Mouse (Mus musculus) hindbrain, postnatal 0 days (tissue): Measurements from ENCODE around the gene P4ha2. TPM values are rescaled to one million over a fixed set of nuclear protein-coding genes. Genes with fewer than 3 reads are reported as not detected.
A peak's percentile ranks its signal among the peaks of the same experiment; 100 is the strongest.

ENCODE experiments used
- ATAC-seq: fragments of 200-750 bp; cut with Nextera tagmentation; 2 replicates; pipeline ENCODE4 v1.8.0; 2017; ENCODE audit warnings: mild to moderate bottlenecking, moderate TSS enrichment, moderate library complexity
- DNase-seq: peaks from one replicate; pipeline ENCODE4 v3.0.0-alpha.2; 2015; ENCODE audit warnings: low spot score
- H3K27ac ChIP-seq: fragments of 300-500 bp; sonication (generic); 2 replicates; pipeline ENCODE4 v1.5.1; 2014; ENCODE audit warnings: mild to moderate bottlenecking
- H3K27me3 ChIP-seq: fragments of 300-500 bp; sonication (generic); 2 replicates; pipeline ENCODE4 v1.6.1; 2014; ENCODE audit warnings: low read length, mixed read lengths; ENCODE audit not compliant: insufficient read depth
- H3K36me3 ChIP-seq: fragments of 300-500 bp; sonication (generic); 2 replicates; pipeline ENCODE4 v1.6.1; 2014; ENCODE audit warnings: low read length, mixed read lengths; ENCODE audit not compliant: insufficient read depth
- H3K4me1 ChIP-seq: fragments of 300-500 bp; sonication (generic); 2 replicates; pipeline ENCODE4 v1.6.1; 2014; ENCODE audit warnings: antibody characterized with exemption, low read length, mixed read lengths; ENCODE audit not compliant: insufficient read depth
- H3K4me2 ChIP-seq: fragments of 300-500 bp; sonication (generic); 2 replicates; pipeline ENCODE4 v1.6.1; 2014; ENCODE audit warnings: low read depth, mild to moderate bottlenecking, low read length, moderate library complexity, mixed read lengths
- H3K4me3 ChIP-seq: fragments of 300-500 bp; sonication (generic); 2 replicates; pipeline ENCODE4 v1.5.1; 2014; ENCODE audit warnings: low read length
- H3K9ac ChIP-seq: fragments of 300-500 bp; sonication (generic); replicated peaks from 2 replicates; pipeline ENCODE4 v1.6.1; 2014; ENCODE audit warnings: mild to moderate bottlenecking, low read length, moderate library complexity, mixed read lengths
- H3K9me3 ChIP-seq: fragments of 300-500 bp; sonication (generic); 2 replicates; pipeline ENCODE4 v1.6.1; 2016; ENCODE audit warnings: low read length, mixed read lengths
- CTCF ChIP-seq: IDR thresholded peaks from 2 replicates; pipeline ENCODE4 v1.5.1; 2016; ENCODE audit warnings: antibody characterized with exemption, control low read depth, low read depth
- WGBS: fragments of 180-500 bp; shearing (Covaris S2); extraction: QIAGEN DNeasy Blood & Tissue Kit; methylation state at CpG from one replicate; pipeline ENCODE4 v1.1.7; 2014; 5-methylcytosine and 5-hydroxymethylcytosine counted together
- polyA plus RNA-seq: library from polyadenylated mRNA; unstranded; fragments of >200 nt; fragmentation: Nextera tagmentation; extraction: Ambion mirVana; gene quantifications from 2 replicates; pipeline ENCODE4 v1.2.1, GENCODE M21; 2015
- total RNA-seq: library from RNA; depleted of rRNA; stranded (reverse); fragments of >200 nt; gene quantifications from 2 replicates; pipeline ENCODE4 v1.2.3, GENCODE M21; 2014

Gene P4ha2
- total and polyA plus RNA-seq, 2 experiments from 2014 or later: 9.0 to 9.7 TPM

DNA sequence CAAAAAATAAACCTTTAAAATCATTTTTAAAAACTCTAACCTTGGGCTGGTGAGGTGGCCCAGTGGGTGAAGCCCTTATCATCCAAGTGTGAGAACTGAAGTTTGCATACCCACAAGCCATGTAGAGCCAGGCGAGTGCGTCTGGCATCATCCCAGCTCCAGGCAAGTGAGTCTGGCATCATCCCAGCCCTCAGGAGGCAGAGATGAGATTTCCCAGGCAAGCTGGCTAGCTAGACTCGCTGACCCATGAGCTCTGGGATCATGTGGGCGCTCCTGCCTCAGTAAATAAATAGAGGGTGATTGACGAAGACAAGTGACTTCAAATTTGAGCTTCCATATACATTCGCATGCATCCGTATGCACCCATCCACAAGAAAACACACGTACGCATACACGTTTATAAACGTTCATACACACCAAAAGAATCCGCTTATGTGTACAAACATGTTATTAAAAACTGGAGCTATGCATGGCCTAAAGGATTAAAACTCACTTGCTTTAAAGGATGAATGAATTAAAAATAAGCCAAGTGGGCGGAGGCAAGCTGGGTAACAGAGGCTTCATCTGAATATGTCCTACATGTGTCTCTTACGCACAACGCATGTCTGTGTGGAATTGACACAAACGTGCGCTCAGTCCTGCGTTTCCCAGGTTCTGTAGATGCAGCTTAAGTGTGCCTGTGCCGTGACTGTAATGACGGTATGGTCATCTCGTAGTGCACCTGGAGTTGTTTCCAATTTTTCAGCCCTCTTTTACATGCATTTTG is 12.3 kb downstream of the P4ha2 start:
- no peak for TF ChIP-seq CTCF
- peak overlapping the region; percentile 70 for H3K27ac ChIP-seq
- peak; percentile 83 for DNase-seq
- no peak for ATAC-seq
- no peaks in the 10 kb centered on the region for H3K27me3 ChIP-seq
- no peak overlapping the region for H3K4me3 ChIP-seq
- H3K4me2 ChIP-seq: 0 out of 2 replicates have a peak overlapping the region, but pooled peaks have one; percentile 34
- peaks cover 24% of the 10 kb centered on the region for H3K4me1 ChIP-seq
- no peak overlapping the region; the same call in 1 of the 2 replicates for H3K9ac ChIP-seq
- H3K36me3 ChIP-seq: no peaks in the 10 kb centered on the region
- H3K9me3 ChIP-seq: no peaks in the 10 kb centered on the region
- 47% methylated on average over 21 of the region's 21 CpGs for WGBS

DNA sequence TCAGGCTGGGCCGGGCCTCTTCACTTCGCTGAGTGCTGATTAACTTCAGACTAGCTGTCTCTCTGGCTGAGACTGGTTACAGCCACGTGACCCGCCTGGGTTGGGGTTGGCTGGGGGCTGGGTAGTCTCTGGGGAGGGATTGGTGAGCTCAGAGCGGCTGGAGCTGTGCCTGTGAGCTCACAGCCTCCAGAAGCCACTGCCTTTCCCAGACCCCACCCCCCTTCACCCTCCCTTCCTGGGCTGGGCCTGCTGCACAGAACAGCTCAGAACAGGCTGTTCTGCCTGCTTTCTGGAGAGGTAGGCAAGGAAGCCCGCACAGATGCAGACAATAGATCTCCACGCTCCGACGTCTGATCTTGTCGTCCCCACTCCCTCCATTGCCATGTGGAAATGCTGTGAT is 13.0 kb downstream of the P4ha2 start:
- WGBS: 3% methylated on average over 10 of the region's 10 CpGs
- Histone ChIP-seq H3K4me2 (peak overlapping the region; percentile 34), H3K9me3 (no peaks in the 10 kb centered on the region), H3K9ac (no peak overlapping the region; the same call in 1 of the 2 replicates), H3K4me1 (peaks cover 21% of the 10 kb centered on the region), H3K27me3 (no peaks in the 10 kb centered on the region), H3K27ac (peak overlapping the region; percentile 70), H3K36me3 (peaks cover 1% of the 10 kb centered on the region; the same call in 1 of the 2 replicates), H3K4me3 (no peak overlapping the region)
- TF ChIP-seq CTCF: no peak
- ATAC-seq (peak; percentile 97), DNase-seq (peak; percentile 91)

DNA sequence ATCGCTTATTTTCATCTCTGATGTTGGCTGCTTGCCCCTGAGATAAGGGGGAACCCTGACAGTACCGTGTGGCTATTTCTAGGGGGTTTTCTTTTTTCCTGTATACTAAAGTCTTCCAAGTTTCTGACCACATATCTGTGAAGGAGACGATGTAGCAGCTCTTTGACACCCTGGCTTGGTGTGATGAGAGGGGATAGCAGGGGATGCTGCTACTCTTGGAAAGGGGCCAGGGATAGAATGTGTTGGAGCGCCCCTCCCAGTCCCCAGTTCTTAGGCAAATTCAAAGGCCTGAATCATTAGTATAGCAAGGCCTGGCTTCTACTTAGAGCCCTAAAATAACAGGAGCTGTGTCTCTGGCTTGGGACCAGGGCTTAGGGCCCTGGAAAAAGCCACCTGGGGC is 13.5 kb downstream of the P4ha2 start:
- WGBS: 23% methylated on average over 4 of the region's 4 CpGs

DNA sequence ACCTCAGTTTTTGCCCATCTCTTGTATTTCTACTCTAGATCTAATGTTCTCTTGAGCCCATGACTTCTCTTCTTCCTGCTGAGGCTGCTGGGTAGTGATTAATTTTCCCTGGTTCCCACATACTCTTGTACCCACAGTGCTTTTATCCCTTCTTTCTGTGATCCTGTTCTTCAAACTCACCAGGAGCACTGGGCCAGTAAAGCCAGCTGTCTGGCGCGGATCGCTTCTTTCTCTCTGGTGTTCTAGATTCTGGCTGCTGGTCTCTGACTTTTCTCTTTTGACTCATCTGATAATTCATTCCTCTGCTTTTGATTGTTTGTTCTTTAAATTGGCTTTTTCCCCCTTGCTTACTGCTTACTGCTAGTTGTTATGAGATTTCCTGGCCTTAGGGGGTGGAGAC is 14.9 kb downstream of the P4ha2 start:
- peaks cover 5% of the 10 kb centered on the region; the same call in 1 of the 2 replicates for H3K36me3 ChIP-seq
- TF ChIP-seq CTCF: no peak
- H3K4me2 ChIP-seq: no peak overlapping the region
- no peaks in the 10 kb centered on the region for H3K27me3 ChIP-seq
- no peak for DNase-seq
- 85% methylated on average over 3 of the region's 3 CpGs for WGBS
- H3K4me3 ChIP-seq: no peak overlapping the region
- H3K27ac ChIP-seq: no peak overlapping the region
- peaks cover 21% of the 10 kb centered on the region for H3K4me1 ChIP-seq
- H3K9ac ChIP-seq: no peak overlapping the region
- no peaks in the 10 kb centered on the region for H3K9me3 ChIP-seq
- no peak for ATAC-seq

More for the DNA sequence above, 13.5 kb downstream of the P4ha2 start:
- no peaks in the 10 kb centered on the region for H3K27me3 ChIP-seq
- peak overlapping the region; percentile 70 for H3K27ac ChIP-seq
- ATAC-seq (no peak), DNase-seq (peak; percentile 54)
- no peak for TF ChIP-seq CTCF
- H3K9ac ChIP-seq: peak overlapping the region; percentile 24; the same call in 1 of the 2 replicates
- peak overlapping the region; percentile 34 for H3K4me2 ChIP-seq
- H3K4me1 ChIP-seq: peaks cover 21% of the 10 kb centered on the region
- peaks cover 5% of the 10 kb centered on the region; the same call in 1 of the 2 replicates for H3K36me3 ChIP-seq
- H3K9me3 ChIP-seq: no peaks in the 10 kb centered on the region
- no peak overlapping the region for H3K4me3 ChIP-seq

DNA sequence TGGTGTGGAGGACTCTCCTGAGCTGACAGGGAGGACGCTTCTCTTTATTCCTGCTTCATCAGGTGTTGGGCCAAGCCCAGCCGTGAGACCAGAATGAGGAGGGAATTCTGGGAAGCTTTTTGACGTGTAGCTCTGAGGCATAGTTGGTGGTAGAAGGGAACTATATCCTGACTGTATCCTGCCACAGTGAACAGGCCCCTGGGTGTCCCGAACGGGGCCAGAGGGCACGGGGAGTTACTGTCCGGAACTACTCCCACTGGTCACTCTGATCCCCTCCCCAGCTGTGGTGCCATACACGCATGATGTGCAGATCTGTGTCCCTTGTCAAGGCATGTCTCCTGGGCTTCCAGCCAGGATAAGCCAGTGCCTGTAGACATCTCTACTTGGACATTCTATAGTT is 15.4 kb downstream of the P4ha2 start:
- 78% methylated on average over 8 of the region's 8 CpGs for WGBS

DNA sequence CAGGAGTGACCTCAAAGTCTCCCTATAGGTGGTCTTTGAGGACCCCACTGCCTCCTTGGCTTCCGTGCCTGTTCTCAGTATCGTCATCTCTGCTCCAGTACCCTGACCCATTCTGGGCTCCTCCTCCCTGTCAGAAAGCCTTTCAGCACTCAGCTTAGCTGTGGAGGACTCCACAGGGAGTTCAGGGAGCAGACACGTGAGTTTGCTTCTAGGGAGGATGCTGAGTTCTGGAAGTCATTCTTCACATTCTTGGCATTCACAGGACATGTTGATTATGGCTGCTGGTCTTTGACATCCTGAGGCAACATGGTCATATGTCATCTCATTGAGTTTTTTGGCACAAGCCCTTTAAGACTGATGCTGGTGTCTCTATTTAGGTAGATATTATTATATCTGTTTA is 16.0 kb downstream of the P4ha2 start:
- Histone ChIP-seq H3K4me3 (no peak overlapping the region), H3K27me3 (no peaks in the 10 kb centered on the region), H3K9me3 (no peaks in the 10 kb centered on the region), H3K9ac (no peak overlapping the region), H3K27ac (no peak overlapping the region), H3K4me2 (no peak overlapping the region), H3K36me3 (peaks cover 5% of the 10 kb centered on the region; the same call in 1 of the 2 replicates), H3K4me1 (peaks cover 21% of the 10 kb centered on the region)
- DNase-seq (no peak), ATAC-seq (no peak)
- TF ChIP-seq CTCF: no peak
- WGBS: 36% methylated on average over 3 of the region's 3 CpGs

More for the DNA sequence above, 15.4 kb downstream of the P4ha2 start:
- TF ChIP-seq CTCF: no peak
- Histone ChIP-seq H3K27me3 (no peaks in the 10 kb centered on the region), H3K4me3 (no peak overlapping the region), H3K4me1 (peaks cover 21% of the 10 kb centered on the region), H3K27ac (no peak overlapping the region; the same call in 1 of the 2 replicates), H3K36me3 (peaks cover 5% of the 10 kb centered on the region; the same call in 1 of the 2 replicates), H3K4me2 (no peak overlapping the region), H3K9me3 (no peaks in the 10 kb centered on the region), H3K9ac (no peak overlapping the region)
- ATAC-seq: no peak
- no peak for DNase-seq

DNA sequence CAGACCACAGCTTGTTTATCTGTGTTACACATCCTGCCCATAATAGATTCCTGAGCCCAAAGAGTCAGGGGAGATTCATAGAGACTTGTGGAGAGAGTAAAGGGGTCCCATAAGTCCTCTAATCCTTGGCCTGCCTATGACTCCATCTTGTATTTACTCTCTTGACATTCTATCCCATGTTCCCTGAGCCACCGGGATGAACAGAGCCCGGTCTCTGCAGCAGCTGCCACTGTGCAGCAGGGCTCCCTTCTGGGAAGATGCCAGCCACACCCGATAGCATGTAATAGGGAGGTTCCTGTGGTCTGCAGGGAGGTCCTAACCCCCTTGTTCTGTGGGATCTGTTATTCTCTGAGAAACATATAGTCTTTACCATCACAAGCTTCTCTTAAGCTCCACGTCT is 16.5 kb downstream of the P4ha2 start:
- H3K4me1 ChIP-seq: peaks cover 21% of the 10 kb centered on the region
- H3K4me2 ChIP-seq: no peak overlapping the region
- WGBS: 53% methylated on average over 4 of the region's 4 CpGs
- no peak for TF ChIP-seq CTCF
- DNase-seq: no peak
- H3K9ac ChIP-seq: no peak overlapping the region
- no peaks in the 10 kb centered on the region for H3K9me3 ChIP-seq
- H3K36me3 ChIP-seq: peaks cover 5% of the 10 kb centered on the region; the same call in 1 of the 2 replicates
- ATAC-seq: no peak
- no peaks in the 10 kb centered on the region for H3K27me3 ChIP-seq
- H3K4me3 ChIP-seq: no peak overlapping the region
- no peak overlapping the region for H3K27ac ChIP-seq
